Mouse (Mus musculus) erythroblast, embryonic 14.5 days (primary cell): ENCODE measurements around the gene Dbndd2.

Experiments
- GATA1 ChIP-seq: IDR thresholded peaks from 2 replicates; pipeline ENCODE4 v1.6.1; 2012; ENCODE audit warnings: low read length, inconsistent platforms, mixed read lengths
- TAL1 ChIP-seq: IDR thresholded peaks from 3 replicates; pipeline ENCODE4 v1.6.1; 2012; ENCODE audit warnings: low read length, inconsistent platforms, mixed read lengths

GRCm38 (mm10) chr2:164507811-164508210, 21.9 kb downstream of the Dbndd2 start:
- TF ChIP-seq TAL1 (no peak), GATA1 (no peak)
